Mouse (Mus musculus): ENCODE measurements around the gene Pdzrn3. TPM values are rescaled to one million over a fixed set of nuclear protein-coding genes. Genes with fewer than 3 reads are reported as not detected.
A peak's percentile ranks its signal among the peaks of the same experiment; 100 is the strongest.

Pdzrn3 gene
- polyA plus RNA-seq, 1 experiment from 2014 or later: 8.8 TPM

- no peaks in the 10 kb centered on the region for H3K36me3 ChIP-seq (ENCODE audit: control insufficient read depth, insufficient read depth, low read length)
- peaks cover 25% of the 10 kb centered on the region for H3K4me1 ChIP-seq (ENCODE audit: control insufficient read depth, insufficient read depth, low read length)
- DNase-seq (ENCODE audit: low spot score, missing footprints) (peak; percentile 89), ATAC-seq (ENCODE audit: low FRiP score) (0 out of 2 replicates have a peak, but pooled peaks have one; percentile 43)
- 6% methylated on average over 9 of the region's 9 CpGs for WGBS
- H3K9ac ChIP-seq (ENCODE audit: low read length): no peak overlapping the region
- no peaks in the 10 kb centered on the region for H3K9me3 ChIP-seq (ENCODE audit: control insufficient read depth, low read length)
- H3K4me3 ChIP-seq (ENCODE audit: low read depth, low read length): no peak overlapping the region
- H3K4me2 ChIP-seq: no peak overlapping the region
- no peak overlapping the region; the same call in 1 of the 2 replicates for H3K27ac ChIP-seq (ENCODE audit: low read depth, low read length)
- H3K27me3 ChIP-seq (ENCODE audit: control insufficient read depth, insufficient read depth, low read length): no peaks in the 10 kb centered on the region; the same call in 1 of the 2 replicates
Measured at GRCm38 (mm10) chr6:101280811-101281218, 96.9 kb downstream of the Pdzrn3 start.

- ATAC-seq (ENCODE audit: low FRiP score) (no peak), DNase-seq (ENCODE audit: low spot score, missing footprints) (no peak)
- Histone ChIP-seq H3K36me3 (ENCODE audit: control insufficient read depth, insufficient read depth, low read length) (no peaks in the 10 kb centered on the region), H3K4me2 (no peak overlapping the region), H3K4me3 (ENCODE audit: low read depth, low read length) (no peak overlapping the region), H3K9me3 (ENCODE audit: control insufficient read depth, low read length) (no peaks in the 10 kb centered on the region), H3K27me3 (ENCODE audit: control insufficient read depth, insufficient read depth, low read length) (no peaks in the 10 kb centered on the region; the same call in 1 of the 2 replicates), H3K9ac (ENCODE audit: low read length) (no peak overlapping the region), H3K27ac (ENCODE audit: low read depth, low read length) (no peak overlapping the region), H3K4me1 (ENCODE audit: control insufficient read depth, insufficient read depth, low read length) (peaks cover 18% of the 10 kb centered on the region)
- 79% methylated on average over 13 of the region's 13 CpGs for WGBS
Measured at GRCm38 (mm10) chr6:101278286-101278932, 99.3 kb downstream of the Pdzrn3 start.

- 86% methylated on average over 8 of the region's 8 CpGs for WGBS
- no peak for DNase-seq (ENCODE audit: low spot score, missing footprints)
- no peaks in the 10 kb centered on the region for H3K9me3 ChIP-seq (ENCODE audit: control insufficient read depth, low read length)
- H3K9ac ChIP-seq (ENCODE audit: low read length): no peak overlapping the region
- ATAC-seq (ENCODE audit: low FRiP score): no peak
- no peaks in the 10 kb centered on the region for H3K36me3 ChIP-seq (ENCODE audit: control insufficient read depth, insufficient read depth, low read length)
- H3K4me1 ChIP-seq (ENCODE audit: control insufficient read depth, insufficient read depth, low read length): peaks cover 12% of the 10 kb centered on the region; the same call in 1 of the 2 replicates
- H3K4me3 ChIP-seq (ENCODE audit: low read depth, low read length): no peak overlapping the region
- no peak overlapping the region for H3K27ac ChIP-seq (ENCODE audit: low read depth, low read length)
- H3K27me3 ChIP-seq (ENCODE audit: control insufficient read depth, insufficient read depth, low read length): peaks cover 7% of the 10 kb centered on the region
- H3K4me2 ChIP-seq: no peak overlapping the region
Measured at GRCm38 (mm10) chr6:101276261-101276660, 101.4 kb downstream of the Pdzrn3 start.

GRCm38 (mm10) chr6:101275806-101276205 is 101.9 kb downstream of the Pdzrn3 start:
- 90% methylated on average over 3 of the region's 3 CpGs for WGBS
- DNase-seq (ENCODE audit: low spot score, missing footprints): no peak
- ATAC-seq (ENCODE audit: low FRiP score): no peak
- Histone ChIP-seq H3K27me3 (ENCODE audit: control insufficient read depth, insufficient read depth, low read length) (peaks cover 9% of the 10 kb centered on the region), H3K9ac (ENCODE audit: low read length) (no peak overlapping the region), H3K4me2 (no peak overlapping the region), H3K4me1 (ENCODE audit: control insufficient read depth, insufficient read depth, low read length) (peaks cover 8% of the 10 kb centered on the region; the same call in 1 of the 2 replicates), H3K4me3 (ENCODE audit: low read depth, low read length) (no peak overlapping the region), H3K27ac (ENCODE audit: low read depth, low read length) (no peak overlapping the region), H3K36me3 (ENCODE audit: control insufficient read depth, insufficient read depth, low read length) (no peaks in the 10 kb centered on the region), H3K9me3 (ENCODE audit: control insufficient read depth, low read length) (no peaks in the 10 kb centered on the region)

GRCm38 (mm10) chr6:101274846-101275245 is 102.9 kb downstream of the Pdzrn3 start:
- Histone ChIP-seq H3K27me3 (ENCODE audit: control insufficient read depth, insufficient read depth, low read length) (peaks cover 9% of the 10 kb centered on the region), H3K9ac (ENCODE audit: low read length) (no peak overlapping the region), H3K4me2 (no peak overlapping the region), H3K36me3 (ENCODE audit: control insufficient read depth, insufficient read depth, low read length) (no peaks in the 10 kb centered on the region), H3K9me3 (ENCODE audit: control insufficient read depth, low read length) (no peaks in the 10 kb centered on the region), H3K4me3 (ENCODE audit: low read depth, low read length) (no peak overlapping the region), H3K4me1 (ENCODE audit: control insufficient read depth, insufficient read depth, low read length) (peaks cover 3% of the 10 kb centered on the region; the same call in 1 of the 2 replicates), H3K27ac (ENCODE audit: low read depth, low read length) (no peak overlapping the region)
- 88% methylated on average over 2 of the region's 2 CpGs for WGBS
- ATAC-seq (ENCODE audit: low FRiP score): no peak
- no peak for DNase-seq (ENCODE audit: low spot score, missing footprints)

GRCm38 (mm10) chr6:101272256-101272655 is 105.4 kb downstream of the Pdzrn3 start:
- Histone ChIP-seq H3K9me3 (ENCODE audit: control insufficient read depth, low read length) (no peaks in the 10 kb centered on the region), H3K4me3 (ENCODE audit: low read depth, low read length) (no peak overlapping the region), H3K9ac (ENCODE audit: low read length) (no peak overlapping the region), H3K4me1 (ENCODE audit: control insufficient read depth, insufficient read depth, low read length) (peaks cover 23% of the 10 kb centered on the region; the same call in 1 of the 2 replicates), H3K27me3 (ENCODE audit: control insufficient read depth, insufficient read depth, low read length) (peaks cover 9% of the 10 kb centered on the region), H3K4me2 (no peak overlapping the region), H3K27ac (ENCODE audit: low read depth, low read length) (no peak overlapping the region), H3K36me3 (ENCODE audit: control insufficient read depth, insufficient read depth, low read length) (no peaks in the 10 kb centered on the region)
- no peak for DNase-seq (ENCODE audit: low spot score, missing footprints)
- ATAC-seq (ENCODE audit: low FRiP score): no peak
- WGBS: 10% methylated on average over 4 of the region's 4 CpGs

- ATAC-seq (ENCODE audit: low FRiP score) (no peak), DNase-seq (ENCODE audit: low spot score, missing footprints) (no peak)
- Histone ChIP-seq H3K9ac (ENCODE audit: low read length) (no peak overlapping the region), H3K27me3 (ENCODE audit: control insufficient read depth, insufficient read depth, low read length) (peaks cover 9% of the 10 kb centered on the region), H3K27ac (ENCODE audit: low read depth, low read length) (no peak overlapping the region), H3K4me2 (no peak overlapping the region), H3K4me1 (ENCODE audit: control insufficient read depth, insufficient read depth, low read length) (peaks cover 23% of the 10 kb centered on the region; the same call in 1 of the 2 replicates), H3K9me3 (ENCODE audit: control insufficient read depth, low read length) (no peaks in the 10 kb centered on the region), H3K4me3 (ENCODE audit: low read depth, low read length) (no peak overlapping the region), H3K36me3 (ENCODE audit: control insufficient read depth, insufficient read depth, low read length) (no peaks in the 10 kb centered on the region)
- 32% methylated on average over 15 of the region's 15 CpGs for WGBS
Measured at GRCm38 (mm10) chr6:101271378-101272135, 106.1 kb downstream of the Pdzrn3 start.

- Histone ChIP-seq H3K4me3 (ENCODE audit: low read depth, low read length) (no peak overlapping the region), H3K4me2 (no peak overlapping the region), H3K27me3 (ENCODE audit: control insufficient read depth, insufficient read depth, low read length) (peaks cover 11% of the 10 kb centered on the region), H3K4me1 (ENCODE audit: control insufficient read depth, insufficient read depth, low read length) (peaks cover 23% of the 10 kb centered on the region; the same call in 1 of the 2 replicates), H3K9ac (ENCODE audit: low read length) (no peak overlapping the region), H3K27ac (ENCODE audit: low read depth, low read length) (no peak overlapping the region), H3K36me3 (ENCODE audit: control insufficient read depth, insufficient read depth, low read length) (no peaks in the 10 kb centered on the region), H3K9me3 (ENCODE audit: control insufficient read depth, low read length) (no peaks in the 10 kb centered on the region)
- ATAC-seq (ENCODE audit: low FRiP score) (no peak), DNase-seq (ENCODE audit: low spot score, missing footprints) (no peak)
- WGBS: 47% methylated on average over 7 of the region's 7 CpGs
Measured at GRCm38 (mm10) chr6:101270095-101270826, 107.4 kb downstream of the Pdzrn3 start.
